Mouse (Mus musculus) forebrain, embryonic 11.5 days (tissue): ENCODE measurements around the gene Yipf1. TPM values are rescaled to one million over a fixed set of nuclear protein-coding genes. Genes with fewer than 3 reads are reported as not detected.

Experiments
- ATAC-seq: fragments of 200-750 bp; cut with Nextera tagmentation; replicated peaks from 2 replicates; pipeline ENCODE4 v1.8.0; 2017; ENCODE audit warnings: moderate TSS enrichment; ENCODE audit not compliant: low FRiP score
- DNase-seq: peaks from one replicate; pipeline ENCODE4 v3.0.0-alpha.2; 2017; ENCODE audit warnings: low spot score
- H3K27ac ChIP-seq: fragments of 300-500 bp; sonication (generic); 2 replicates; pipeline ENCODE4 v1.5.1; 2014; ENCODE audit warnings: low read depth, low read length
- H3K27me3 ChIP-seq: fragments of 300-500 bp; sonication (generic); 2 replicates; pipeline ENCODE4 v1.6.1; 2014; ENCODE audit warnings: mild to moderate bottlenecking, low read length, mixed read lengths; ENCODE audit not compliant: control insufficient read depth, insufficient read depth
- H3K36me3 ChIP-seq: fragments of 300-500 bp; sonication (generic); 2 replicates; pipeline ENCODE4 v1.6.1; 2014; ENCODE audit warnings: mild to moderate bottlenecking, low read length, moderate library complexity, mixed read lengths; ENCODE audit not compliant: control insufficient read depth, insufficient read depth
- H3K4me1 ChIP-seq: fragments of 300-500 bp; sonication (generic); replicated peaks from 2 replicates; pipeline ENCODE4 v1.6.1; 2014; ENCODE audit warnings: low read length, mixed read lengths; ENCODE audit not compliant: control insufficient read depth, insufficient read depth
- H3K4me2 ChIP-seq: fragments of 300-500 bp; sonication (generic); 2 replicates; pipeline ENCODE4 v1.6.1; 2014; ENCODE audit warnings: low read depth, mild to moderate bottlenecking, low read length, moderate library complexity, mixed read lengths; ENCODE audit not compliant: severe bottlenecking
- H3K4me3 ChIP-seq: fragments of 300-500 bp; sonication (generic); 2 replicates; pipeline ENCODE4 v1.5.1; 2014; ENCODE audit warnings: low read depth, low read length
- H3K9ac ChIP-seq: fragments of 300-500 bp; sonication (generic); 2 replicates; pipeline ENCODE4 v1.6.1; 2014; ENCODE audit warnings: low read length
- H3K9me3 ChIP-seq: fragments of 300-500 bp; sonication (generic); 2 replicates; pipeline ENCODE4 v1.6.1; 2016; ENCODE audit warnings: low read length, mixed read lengths; ENCODE audit not compliant: control insufficient read depth
- WGBS: fragments of 180-500 bp; shearing (Covaris S2); extraction: QIAGEN DNeasy Blood & Tissue Kit; methylation state at CpG from one replicate; pipeline ENCODE4 v1.1.7; 2014; 5-methylcytosine and 5-hydroxymethylcytosine counted together
- polyA plus RNA-seq: library from polyadenylated mRNA; unstranded; fragments of >200 nt; fragmentation: Nextera tagmentation; extraction: Ambion mirVana; gene quantifications from 2 replicates; pipeline ENCODE4 v1.2.1, GENCODE M21; 2014

The Yipf1 gene
- polyA plus RNA-seq, 1 experiment from 2014 or later: 35.6 TPM

DNA sequence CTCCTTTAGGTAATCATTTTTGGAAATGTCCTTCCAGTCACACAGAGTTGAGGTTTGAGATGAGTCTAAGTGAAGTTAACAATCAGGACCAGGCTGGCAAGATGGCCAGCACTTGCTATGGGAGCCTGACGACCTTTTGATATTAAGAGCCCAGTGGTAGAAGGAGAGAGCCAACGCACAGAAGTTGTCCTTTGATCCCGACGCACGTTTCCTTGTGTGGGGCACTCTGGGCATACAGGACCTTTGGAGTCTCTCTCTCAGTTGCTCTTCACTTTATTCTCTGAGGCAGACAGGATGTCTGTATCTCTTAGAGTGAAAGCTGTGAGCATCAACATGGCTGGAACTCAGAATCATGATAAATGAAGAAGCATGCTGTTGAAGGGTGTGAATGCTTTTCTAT, 23.3 kb downstream of the Yipf1 start:
- no peak overlapping the region for H3K4me3 ChIP-seq
- no peaks in the 10 kb centered on the region for H3K9me3 ChIP-seq
- no peak overlapping the region for H3K4me2 ChIP-seq
- 92% methylated on average over 5 of the region's 5 CpGs for WGBS
- H3K27ac ChIP-seq: no peak overlapping the region
- H3K36me3 ChIP-seq: no peaks in the 10 kb centered on the region
- no peaks in the 10 kb centered on the region for H3K4me1 ChIP-seq
- DNase-seq: no peak
- no peak overlapping the region for H3K9ac ChIP-seq
- ATAC-seq: no peak
- H3K27me3 ChIP-seq: no peaks in the 10 kb centered on the region

GRCm38 (mm10) chr4:107341354-107341753, 27.2 kb downstream of the Yipf1 start:
- H3K4me2 ChIP-seq: no peak overlapping the region
- DNase-seq (no peak), ATAC-seq (no peak)
- no peaks in the 10 kb centered on the region for H3K36me3 ChIP-seq
- H3K4me3 ChIP-seq: no peak overlapping the region
- no peaks in the 10 kb centered on the region for H3K27me3 ChIP-seq
- no peak overlapping the region for H3K27ac ChIP-seq
- no peaks in the 10 kb centered on the region for H3K4me1 ChIP-seq
- no peak overlapping the region for H3K9ac ChIP-seq
- 34% methylated on average over 5 of the region's 5 CpGs for WGBS
- H3K9me3 ChIP-seq: no peaks in the 10 kb centered on the region

GRCm38 (mm10) chr4:107344612-107345011, 30.4 kb downstream of the Yipf1 start:
- no peak overlapping the region for H3K4me3 ChIP-seq
- H3K4me2 ChIP-seq: no peak overlapping the region
- H3K36me3 ChIP-seq: no peaks in the 10 kb centered on the region
- no peak overlapping the region for H3K9ac ChIP-seq
- DNase-seq: no peak
- WGBS: 88% methylated on average over 7 of the region's 7 CpGs
- no peaks in the 10 kb centered on the region for H3K27me3 ChIP-seq
- no peak overlapping the region for H3K27ac ChIP-seq
- no peaks in the 10 kb centered on the region for H3K4me1 ChIP-seq
- no peaks in the 10 kb centered on the region for H3K9me3 ChIP-seq
- ATAC-seq: no peak

GRCm38 (mm10) chr4:107347221-107347620, 33.1 kb downstream of the Yipf1 start:
- H3K36me3 ChIP-seq: no peaks in the 10 kb centered on the region
- no peaks in the 10 kb centered on the region for H3K9me3 ChIP-seq
- no peaks in the 10 kb centered on the region for H3K4me1 ChIP-seq
- no peak overlapping the region for H3K4me2 ChIP-seq
- H3K27me3 ChIP-seq: no peaks in the 10 kb centered on the region
- ATAC-seq (no peak), DNase-seq (no peak)
- no peak overlapping the region for H3K9ac ChIP-seq
- no peak overlapping the region for H3K4me3 ChIP-seq
- 82% methylated on average over 6 of the region's 6 CpGs for WGBS
- no peak overlapping the region for H3K27ac ChIP-seq

GRCm38 (mm10) chr4:107348529-107349310, 34.6 kb downstream of the Yipf1 start:
- no peaks in the 10 kb centered on the region for H3K4me1 ChIP-seq
- no peaks in the 10 kb centered on the region for H3K36me3 ChIP-seq
- 84% methylated on average over 20 of the region's 20 CpGs for WGBS
- H3K27ac ChIP-seq: no peak overlapping the region
- DNase-seq (no peak), ATAC-seq (no peak)
- no peaks in the 10 kb centered on the region for H3K27me3 ChIP-seq
- no peak overlapping the region for H3K9ac ChIP-seq
- H3K4me2 ChIP-seq: no peak overlapping the region
- no peaks in the 10 kb centered on the region for H3K9me3 ChIP-seq
- H3K4me3 ChIP-seq: no peak overlapping the region

GRCm38 (mm10) chr4:107349311-107350008, 35.3 kb downstream of the Yipf1 start:
- Histone ChIP-seq H3K4me2 (no peak overlapping the region), H3K27ac (no peak overlapping the region), H3K36me3 (no peaks in the 10 kb centered on the region), H3K4me3 (no peak overlapping the region), H3K27me3 (no peaks in the 10 kb centered on the region), H3K4me1 (no peaks in the 10 kb centered on the region), H3K9me3 (no peaks in the 10 kb centered on the region), H3K9ac (no peak overlapping the region)
- ATAC-seq (no peak), DNase-seq (no peak)
- WGBS: 67% methylated on average over 8 of the region's 8 CpGs

GRCm38 (mm10) chr4:107351368-107351767, 37.2 kb downstream of the Yipf1 start:
- H3K4me1 ChIP-seq: no peaks in the 10 kb centered on the region
- no peaks in the 10 kb centered on the region for H3K9me3 ChIP-seq
- H3K27ac ChIP-seq: no peak overlapping the region
- H3K9ac ChIP-seq: no peak overlapping the region
- H3K36me3 ChIP-seq: no peaks in the 10 kb centered on the region
- no peak overlapping the region for H3K4me2 ChIP-seq
- ATAC-seq: no peak
- no peak for DNase-seq
- no peak overlapping the region for H3K4me3 ChIP-seq
- H3K27me3 ChIP-seq: no peaks in the 10 kb centered on the region

GRCm38 (mm10) chr4:107353612-107354011, 39.4 kb downstream of the Yipf1 start:
- H3K9ac ChIP-seq: no peak overlapping the region
- no peak for ATAC-seq
- H3K27ac ChIP-seq: no peak overlapping the region
- no peaks in the 10 kb centered on the region for H3K9me3 ChIP-seq
- no peak overlapping the region for H3K4me3 ChIP-seq
- H3K27me3 ChIP-seq: no peaks in the 10 kb centered on the region
- WGBS: 81% methylated on average over 3 of the region's 3 CpGs
- DNase-seq: no peak
- no peak overlapping the region for H3K4me2 ChIP-seq
- no peaks in the 10 kb centered on the region for H3K4me1 ChIP-seq
- no peaks in the 10 kb centered on the region for H3K36me3 ChIP-seq

- no peak for ATAC-seq
- 85% methylated on average over 5 of the region's 5 CpGs for WGBS
- H3K9ac ChIP-seq: no peak overlapping the region
Measured at GRCm38 (mm10) chr4:107354126-107354525, 40.0 kb downstream of the Yipf1 start.

More at GRCm38 (mm10) chr4:107354126-107354525, 40.0 kb downstream of the Yipf1 start:
- no peaks in the 10 kb centered on the region for H3K36me3 ChIP-seq
- no peaks in the 10 kb centered on the region for H3K4me1 ChIP-seq
- no peak overlapping the region for H3K4me2 ChIP-seq
- DNase-seq: no peak
- H3K27me3 ChIP-seq: no peaks in the 10 kb centered on the region
- H3K9me3 ChIP-seq: no peaks in the 10 kb centered on the region
- H3K27ac ChIP-seq: no peak overlapping the region
- no peak overlapping the region for H3K4me3 ChIP-seq
